Mouse (Mus musculus) retina, postnatal 7 days (tissue): Measurements from ENCODE around the gene Olfr397.

ENCODE experiments used
- DNase-seq: peaks from one replicate; pipeline ENCODE4 v3.0.0-alpha.2; 2012; ENCODE audit warnings: low read depth, low spot score

The Olfr397 gene

DNA sequence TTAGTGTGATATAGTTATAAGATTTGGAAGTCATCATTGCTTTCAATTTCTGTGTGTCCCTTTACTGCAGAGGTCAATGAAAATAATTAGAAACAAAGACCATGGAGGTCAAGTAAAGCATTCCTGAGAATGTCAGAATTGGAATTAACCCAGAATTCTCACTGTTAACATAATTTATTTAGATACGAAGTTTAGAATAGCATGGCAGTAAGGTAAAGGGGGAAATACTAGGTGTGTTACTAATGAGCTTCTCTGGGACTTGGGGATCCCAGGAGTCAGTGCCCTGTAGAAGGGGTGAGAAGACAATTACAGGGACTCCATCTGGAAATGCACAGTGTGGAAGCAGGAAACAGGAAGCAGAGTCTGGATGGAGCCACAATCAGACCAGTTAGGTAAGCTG lies at the start of gene Olfr397:
TSS of gene Olfr397 (plus strand) at position 301 of the 400 bp plus-strand sequence.
- DNase-seq, result no peak

- DNase-seq, result no peak
These were observed 24.2 kb upstream of the Olfr397 start, which contains the start of gene Olfr23 for GRCm38 (mm10) chr11:73936377-73936776. Gene Olfr23, plus strand, starts transcription at chr11:73936677.

DNA sequence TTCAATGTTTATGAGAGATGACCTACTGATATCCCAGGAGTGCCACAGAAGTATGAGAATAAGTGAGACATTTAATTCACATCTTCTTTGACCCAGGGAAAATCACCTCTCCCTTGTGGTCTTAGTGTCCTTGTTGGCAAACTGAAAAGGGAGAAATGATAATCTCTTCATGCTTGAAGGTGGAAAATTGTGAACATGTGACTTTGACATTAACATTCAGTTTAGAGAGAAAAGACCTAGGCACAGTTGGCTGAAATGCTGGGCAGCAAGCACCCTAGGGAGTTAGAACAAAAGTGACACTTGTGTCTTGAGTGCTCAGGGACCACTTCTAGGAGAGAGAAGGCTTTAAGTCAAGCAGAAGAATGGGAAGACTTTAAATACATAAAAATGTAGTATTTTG lies 29.7 kb downstream of the Olfr397 start, which contains the start of gene Olfr398:
TSS of gene Olfr398 (minus strand) at position 101 of the 400 bp plus-strand sequence.
- DNase-seq, result no peak

- no peak for DNase-seq
These were observed 32.5 kb downstream of the Olfr397 start for GRCm38 (mm10) chr11:73993115-73993514.
